Mouse (Mus musculus) right cerebral cortex, postnatal 25 days (tissue): ENCODE measurements around the gene 9430097D07Rik.

Experiments
- DNase-seq: peaks from one replicate; pipeline ENCODE4 v3.0.0; 2022

Gene 9430097D07Rik

DNA sequence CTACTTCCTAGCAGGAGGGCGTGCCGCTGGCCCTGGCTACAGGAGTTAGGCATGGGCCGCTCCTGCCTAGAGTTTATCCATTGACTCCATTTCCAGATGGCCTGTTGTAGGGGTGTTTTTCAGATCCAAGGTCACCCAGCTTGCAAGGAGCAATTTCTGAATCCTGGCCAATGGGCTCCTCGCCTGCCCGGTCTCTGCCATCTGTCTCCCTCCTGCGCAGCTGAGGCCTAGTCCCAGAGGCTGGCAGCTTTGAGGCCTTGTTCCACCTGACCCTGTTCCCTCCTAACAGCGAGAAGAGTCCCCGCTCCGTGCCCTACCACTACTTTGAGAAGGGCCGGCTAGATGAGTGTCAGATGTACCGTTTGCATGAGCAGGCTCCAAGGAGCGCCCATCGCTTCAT lies 21.2 kb upstream of the 9430097D07Rik start:
- no peak for DNase-seq

DNA sequence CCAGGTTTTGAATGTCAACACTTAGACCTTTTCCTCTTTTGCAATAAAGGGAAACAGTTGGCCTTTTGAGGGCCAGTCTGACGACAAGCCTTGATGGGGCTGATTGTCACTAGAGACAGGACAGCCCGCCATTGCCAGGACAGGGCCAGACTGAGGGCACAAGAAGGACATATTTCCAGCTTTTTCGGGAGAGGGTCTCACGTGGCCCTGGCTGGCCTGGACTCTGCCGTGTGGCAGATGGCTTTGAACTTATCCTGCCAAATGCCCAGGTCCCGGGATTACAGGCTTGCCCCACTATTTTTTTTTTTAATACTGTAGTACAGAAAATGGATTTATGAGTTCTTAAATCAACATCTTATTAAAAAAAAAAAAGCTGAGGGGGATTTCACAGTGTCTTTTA lies 15.8 kb upstream of the 9430097D07Rik start:
- no peak for DNase-seq

GRCm38 (mm10) chr2:32590224-32590623 lies 14.7 kb upstream of the 9430097D07Rik start:
- no peak for DNase-seq

- DNase-seq, result peak; percentile 55
Observed at GRCm38 (mm10) chr2:32589213-32589795, 13.8 kb upstream of the 9430097D07Rik start.

GRCm38 (mm10) chr2:32587731-32588321 lies 12.3 kb upstream of the 9430097D07Rik start:
- no peak for DNase-seq

DNA sequence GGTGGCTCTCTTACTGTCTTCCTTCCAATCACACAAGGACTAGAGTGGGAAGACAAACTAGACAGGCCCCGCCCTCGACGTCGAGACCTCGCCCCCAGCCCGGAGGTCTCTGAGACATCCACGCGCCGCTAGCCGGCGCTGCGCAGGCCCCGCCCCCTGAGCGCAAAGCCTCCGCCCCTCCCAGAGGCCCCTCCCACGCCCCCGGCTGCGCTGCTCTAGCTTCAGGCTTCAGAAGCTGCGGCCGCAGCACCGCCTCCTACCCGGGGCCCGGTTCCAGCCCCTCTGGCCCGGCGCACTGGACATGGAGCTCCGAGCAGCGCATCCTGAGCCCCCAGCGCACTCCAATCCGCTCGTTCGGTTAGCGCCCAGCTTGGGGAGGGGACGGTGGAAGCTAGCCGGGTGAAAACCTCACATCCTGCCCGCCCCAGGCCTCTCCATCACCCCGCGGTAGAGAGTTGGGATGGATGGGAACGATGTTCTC lies 11.4 kb upstream of the 9430097D07Rik start, which contains the start of gene St6galnac4:
Gene St6galnac4 (plus strand): TSS at position 225 of the 481 bp plus-strand sequence.
- DNase-seq, result peak; percentile 89

- no peak for DNase-seq
Observed at GRCm38 (mm10) chr2:32585149-32585714, 9.7 kb upstream of the 9430097D07Rik start.

GRCm38 (mm10) chr2:32582830-32583799 lies 7.6 kb upstream of the 9430097D07Rik start:
- DNase-seq, result peak; percentile 81

GRCm38 (mm10) chr2:32581450-32582095 lies 6.1 kb upstream of the 9430097D07Rik start:
- peak; percentile 71 for DNase-seq

GRCm38 (mm10) chr2:32578146-32579046 lies 2.9 kb upstream of the 9430097D07Rik start:
- no peak for DNase-seq

DNA sequence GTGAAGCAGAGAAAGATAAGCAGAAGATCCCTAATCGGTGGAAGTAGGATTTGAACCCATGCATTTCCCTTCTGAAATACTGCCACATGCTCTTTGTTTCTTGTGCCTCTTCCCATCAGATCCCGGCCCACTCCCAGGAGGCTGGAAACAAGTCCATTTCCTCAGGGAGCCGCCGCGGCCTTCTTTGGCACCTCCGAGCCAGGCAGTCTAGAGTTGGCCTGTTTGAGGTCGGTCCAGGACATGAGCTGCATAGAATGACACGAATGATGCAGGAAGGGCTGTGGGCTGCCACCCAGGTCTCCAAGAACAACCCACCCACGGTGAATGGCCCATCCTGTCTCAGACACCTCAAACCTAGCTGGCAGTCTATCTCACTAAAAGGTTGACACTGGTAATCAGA lies 1.0 kb upstream of the 9430097D07Rik start:
- no peak for DNase-seq

DNA sequence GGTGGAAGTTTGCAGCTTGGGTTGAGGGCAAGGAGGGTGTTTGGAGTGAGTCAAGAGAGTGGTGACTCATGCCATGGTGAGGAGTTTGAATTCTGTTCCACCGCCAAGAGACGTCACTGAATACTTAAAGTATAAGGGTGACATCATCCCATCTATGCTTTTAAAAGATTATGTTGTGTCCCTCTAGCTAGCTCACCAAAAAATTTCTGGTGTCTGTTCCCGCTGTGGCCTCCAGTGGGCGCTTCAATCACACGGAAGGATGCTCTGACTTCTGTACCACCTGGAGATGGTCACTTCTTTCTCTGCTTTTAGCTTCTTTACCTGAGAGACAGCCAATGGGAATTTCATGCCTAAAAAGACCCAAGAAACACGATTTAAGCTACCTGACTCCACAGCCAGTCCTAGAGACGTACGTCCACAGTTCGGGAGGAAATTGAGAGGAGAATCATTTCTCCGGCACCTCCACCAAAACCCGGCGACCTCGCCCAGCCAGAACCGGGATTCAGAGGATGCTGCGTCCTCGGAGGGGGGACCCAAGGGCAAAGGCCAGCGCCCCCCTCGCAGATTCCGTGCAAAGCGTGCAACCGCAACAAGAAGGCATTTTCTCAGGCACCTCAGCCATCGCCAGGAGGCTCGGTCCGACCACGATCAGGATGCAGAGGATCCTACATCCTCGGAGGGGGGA lies 441 bp downstream of the 9430097D07Rik start:
- DNase-seq, result peak; percentile 77

- no peak for DNase-seq
Observed at GRCm38 (mm10) chr2:32574497-32574896, 987 bp downstream of the 9430097D07Rik start, which contains the start of gene Pip5kl1. Pip5kl1 (plus strand) TSS chr2:32574797.

DNA sequence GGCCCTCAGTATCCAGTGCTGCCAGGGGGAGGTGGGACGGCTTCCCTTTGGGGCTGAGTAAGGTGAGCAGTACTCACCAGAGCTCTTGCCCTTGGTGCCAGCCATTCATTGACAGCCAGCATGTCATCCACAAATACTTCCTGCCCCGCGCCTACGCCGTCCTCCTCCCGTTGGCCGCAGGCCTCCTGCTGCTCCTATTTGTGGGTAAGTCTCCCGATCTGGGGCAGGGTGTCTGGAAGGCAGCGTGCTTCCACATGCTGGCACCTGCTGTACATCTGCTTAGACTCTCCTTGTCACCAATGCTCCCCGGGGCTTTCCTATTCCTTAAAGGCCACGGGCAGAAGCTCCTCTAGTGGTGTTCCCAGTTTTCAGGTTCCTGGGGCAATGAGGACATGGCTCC lies 3.3 kb downstream of the 9430097D07Rik start:
- no peak for DNase-seq

GRCm38 (mm10) chr2:32570698-32571494 lies 4.6 kb downstream of the 9430097D07Rik start, which contains the start of gene Dpm2:
Dpm2 (plus strand) TSS chr2:32570858.
- peak; percentile 91 for DNase-seq

DNA sequence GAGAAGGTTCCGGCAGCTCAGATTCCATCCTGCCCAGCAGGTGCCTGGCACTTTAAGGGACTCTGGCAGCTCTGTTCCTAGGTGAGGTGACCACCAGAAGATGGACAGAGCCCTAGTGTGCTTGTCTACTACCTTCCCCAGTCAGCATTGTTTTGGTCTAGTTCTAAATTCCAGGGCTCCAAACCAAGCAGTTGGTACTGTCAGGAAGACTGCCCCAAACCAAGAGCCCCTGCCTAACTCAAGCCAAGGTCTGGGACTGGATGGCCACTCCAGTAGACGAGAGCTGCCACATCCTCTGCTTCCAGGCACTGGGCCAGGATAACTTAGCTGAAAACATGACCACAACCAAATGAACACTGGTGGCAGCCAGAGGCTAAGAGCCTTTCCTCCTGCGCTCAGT lies 6.5 kb downstream of the 9430097D07Rik start:
- DNase-seq, result no peak

GRCm38 (mm10) chr2:32568149-32568548 lies 7.3 kb downstream of the 9430097D07Rik start:
- no peak for DNase-seq

DNA sequence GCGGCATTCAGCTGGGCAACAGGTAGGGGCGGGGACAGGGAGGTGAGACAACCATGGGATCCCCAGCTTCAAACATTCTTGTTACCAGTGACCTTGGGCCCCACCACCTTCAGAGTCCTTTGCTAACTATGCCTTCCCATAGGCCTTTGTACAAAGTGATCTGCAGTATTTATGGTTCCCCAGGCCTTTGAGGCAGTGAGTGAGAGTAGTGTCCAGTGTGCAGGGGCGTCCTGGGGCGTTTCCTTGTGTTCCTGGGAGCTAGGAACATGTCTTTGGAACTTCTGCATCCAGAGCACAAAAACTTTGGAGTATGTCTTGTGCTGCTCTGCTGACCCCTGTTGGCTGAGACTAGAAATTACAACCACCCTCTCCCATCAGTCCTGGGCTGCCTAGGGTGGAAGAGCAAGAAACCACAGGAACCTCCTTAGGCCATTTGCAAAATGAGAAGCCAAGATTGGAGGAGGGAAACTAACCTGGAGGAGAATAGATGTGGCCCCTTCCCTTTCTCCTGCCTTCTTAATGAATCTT lies 8.9 kb downstream of the 9430097D07Rik start:
- peak; percentile 51 for DNase-seq

DNA sequence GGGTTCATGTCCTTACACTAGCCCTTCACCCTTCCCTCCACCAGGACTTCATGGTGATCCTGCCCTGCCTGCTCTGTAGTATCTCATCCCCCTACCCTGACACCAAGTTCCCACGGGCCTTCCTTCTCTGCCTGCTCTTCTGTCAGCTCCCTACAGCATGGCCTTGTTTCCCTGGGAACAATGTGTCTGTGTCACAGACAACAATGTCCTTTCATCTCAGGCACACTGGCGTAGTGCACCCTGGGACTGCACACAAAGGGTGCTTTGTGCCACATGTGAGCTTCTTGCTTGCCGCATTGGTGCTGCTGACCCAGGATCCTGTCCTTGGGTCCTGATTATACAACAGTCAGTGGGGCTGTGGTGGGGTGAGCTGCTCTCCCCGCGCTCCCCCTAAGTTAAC lies 15.9 kb downstream of the 9430097D07Rik start:
- DNase-seq, result no peak

GRCm38 (mm10) chr2:32556019-32556418 lies 19.5 kb downstream of the 9430097D07Rik start:
- DNase-seq, result no peak
